Mouse (Mus musculus) heart, embryonic 13.5 days (tissue): ENCODE measurements around the gene Pcbp4. TPM values are rescaled to one million over a fixed set of nuclear protein-coding genes. Genes with fewer than 3 reads are reported as not detected.

Experiments used
- polyA plus RNA-seq: library from polyadenylated mRNA; unstranded; fragments of >200 nt; fragmentation: Nextera tagmentation; extraction: Ambion mirVana; gene quantifications from 2 replicates; pipeline ENCODE4 v1.2.1, GENCODE M21; 2015

Pcbp4 gene
- polyA plus RNA-seq, 1 experiment from 2014 or later: 82.0 TPM

Other genes with a start within 250 kb of the Pcbp4 start
- not detected in 2 replicates for gene Tlr9, start 230.7 kb upstream of the Pcbp4 start, polyA plus RNA-seq
- gene Alas1, start 204.6 kb upstream of the Pcbp4 start, polyA plus RNA-seq: 131 and 145 TPM in 2 replicates
- gene Poc1a, start 172.2 kb upstream of the Pcbp4 start, polyA plus RNA-seq: 26.4 and 29.9 TPM in 2 replicates
- gene Dusp7, start 84.7 kb upstream of the Pcbp4 start, polyA plus RNA-seq: 8.6 and 10.4 TPM in 2 replicates
- 659 and 696 TPM in 2 replicates for gene Rpl29, start 23.8 kb upstream of the Pcbp4 start, polyA plus RNA-seq
- gene Acy1, start 15.0 kb upstream of the Pcbp4 start, polyA plus RNA-seq: 25.7 and 27.2 TPM in 2 replicates
- 7.4 and 7.7 TPM in 2 replicates for gene Abhd14b, start 5.8 kb upstream of the Pcbp4 start, polyA plus RNA-seq
- 44.8 and 53.3 TPM in 2 replicates for gene Abhd14a, start 5.6 kb upstream of the Pcbp4 start, polyA plus RNA-seq
- gene Gpr62, start 12.6 kb downstream of the Pcbp4 start, polyA plus RNA-seq: 0.19 and 0.31 TPM in 2 replicates
- 29.2 and 29.7 TPM in 2 replicates for gene Rrp9, start 22.7 kb downstream of the Pcbp4 start, polyA plus RNA-seq
- gene Parp3, start 23.7 kb downstream of the Pcbp4 start, polyA plus RNA-seq: 1.2 and 1.6 TPM in 2 replicates
- not detected in 2 replicates for gene Iqcf1, start 46.7 kb downstream of the Pcbp4 start, polyA plus RNA-seq
- gene Iqcf5, start 61.3 kb downstream of the Pcbp4 start, polyA plus RNA-seq: not detected in 2 replicates
- not detected in 2 replicates for gene Iqcf3, start 108.3 kb downstream of the Pcbp4 start, polyA plus RNA-seq
- gene Iqcf4, start 117.7 kb downstream of the Pcbp4 start, polyA plus RNA-seq: not detected in 2 replicates
- gene Iqcf6, start 173.3 kb downstream of the Pcbp4 start, polyA plus RNA-seq: not detected in 2 replicates
- 0.09 TPM in 1 of 2 replicates, not detected in the other for gene Grm2, start 202.8 kb downstream of the Pcbp4 start, polyA plus RNA-seq
- 34.7 and 43.2 TPM in 2 replicates for gene Tex264, start 232.6 kb downstream of the Pcbp4 start, polyA plus RNA-seq